Mouse (Mus musculus) 3T3-L1 (cell line): ENCODE data around the gene D630045J12Rik.

Experiments
- DNase-seq: peaks from one replicate; pipeline ENCODE4 v3.0.0-alpha.2; 2015; ENCODE audit warnings: low read depth, low spot score

Gene D630045J12Rik

DNA sequence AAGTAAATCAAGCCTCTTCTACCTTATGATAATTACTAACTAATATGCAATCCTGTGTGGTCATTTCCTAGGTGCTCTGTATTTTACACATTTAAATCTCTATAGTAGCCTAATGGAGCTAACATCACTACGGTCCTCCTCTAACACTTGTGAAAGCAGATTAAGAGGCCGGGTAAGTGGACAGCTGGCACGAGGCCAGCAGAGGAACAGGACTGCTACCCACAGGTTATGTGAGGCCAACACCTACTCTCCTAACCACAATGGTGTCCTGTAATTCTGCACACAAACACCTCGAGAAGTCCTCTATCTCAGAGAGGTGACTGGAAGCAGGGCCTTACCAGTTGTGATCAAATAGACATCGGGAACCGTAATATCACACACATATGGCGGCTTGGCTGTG is 59.8 kb downstream of the D630045J12Rik start:
- DNase-seq, result no peak

- no peak for DNase-seq
Measured at GRCm38 (mm10) chr6:38192952-38193351, 60.9 kb downstream of the D630045J12Rik start.

DNA sequence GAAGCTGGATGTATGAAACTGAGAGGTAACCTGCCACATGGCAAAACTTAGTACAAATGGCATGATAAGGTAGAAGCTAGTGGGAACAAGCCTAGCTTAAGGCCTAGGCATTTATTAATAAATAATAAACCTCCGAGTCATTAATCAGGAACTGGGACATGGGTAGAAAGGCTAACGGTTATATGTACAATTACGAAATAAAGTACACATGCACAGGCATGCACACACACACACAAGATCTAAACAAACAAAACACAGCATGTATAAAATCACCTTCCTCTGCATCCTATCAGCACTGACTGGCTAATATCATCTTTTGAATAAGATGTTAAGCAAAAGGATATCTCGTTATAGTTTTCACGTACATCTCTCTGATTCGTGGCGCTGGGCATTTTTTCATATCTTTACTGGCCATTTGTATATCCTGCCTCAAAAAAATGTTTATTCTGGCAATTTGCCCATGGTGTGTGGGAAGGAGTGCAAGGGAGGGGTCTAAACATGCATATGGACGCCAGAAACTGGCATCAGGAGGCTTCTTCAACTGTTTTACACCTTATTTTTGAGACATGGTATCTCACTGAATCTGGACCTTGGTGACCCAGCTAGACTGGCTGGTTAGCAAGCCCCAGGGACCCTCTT is 67.4 kb downstream of the D630045J12Rik start:
- peak; percentile 48 for DNase-seq

GRCm38 (mm10) chr6:38184791-38185190 is 69.0 kb downstream of the D630045J12Rik start:
- DNase-seq, result no peak

- DNase-seq, result no peak
Measured at GRCm38 (mm10) chr6:38181756-38182318, 72.0 kb downstream of the D630045J12Rik start.

GRCm38 (mm10) chr6:38180669-38181068 is 73.1 kb downstream of the D630045J12Rik start:
- DNase-seq, result no peak

GRCm38 (mm10) chr6:38165385-38165784 is 88.4 kb downstream of the D630045J12Rik start:
- DNase-seq, result no peak

- DNase-seq, result no peak
Measured at GRCm38 (mm10) chr6:38164705-38165104, 89.1 kb downstream of the D630045J12Rik start.

GRCm38 (mm10) chr6:38162825-38163504 is 90.8 kb downstream of the D630045J12Rik start:
- no peak for DNase-seq

GRCm38 (mm10) chr6:38160556-38160955 is 93.3 kb downstream of the D630045J12Rik start:
- DNase-seq, result no peak

DNA sequence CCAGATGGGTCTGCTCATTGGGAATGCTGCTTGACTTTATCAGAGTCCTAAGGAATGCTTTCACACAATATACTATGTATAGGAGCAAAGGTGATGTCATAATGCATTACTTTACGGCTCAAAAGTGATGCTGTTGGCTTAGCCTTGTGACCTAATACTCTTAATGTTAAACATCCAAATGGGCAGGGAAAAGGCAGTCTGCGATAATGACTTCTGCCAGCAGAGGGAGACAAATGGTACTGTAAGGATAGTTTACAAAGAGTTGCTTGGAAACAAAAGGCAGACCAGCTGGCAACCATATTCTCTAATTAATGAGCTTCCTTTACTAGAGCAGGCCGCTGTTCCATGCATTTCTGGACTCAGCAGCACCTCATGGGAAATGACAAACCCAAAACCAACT is 93.7 kb downstream of the D630045J12Rik start:
- peak; percentile 98 for DNase-seq

- no peak for DNase-seq
Measured at GRCm38 (mm10) chr6:38159576-38159975, 94.2 kb downstream of the D630045J12Rik start.

GRCm38 (mm10) chr6:38157925-38158324 is 95.9 kb downstream of the D630045J12Rik start:
- no peak for DNase-seq

GRCm38 (mm10) chr6:38156204-38156603 is 97.6 kb downstream of the D630045J12Rik start:
- DNase-seq, result no peak

GRCm38 (mm10) chr6:38152305-38152704 is 101.5 kb downstream of the D630045J12Rik start:
- no peak for DNase-seq

GRCm38 (mm10) chr6:38149483-38149882 is 104.3 kb downstream of the D630045J12Rik start:
- no peak for DNase-seq

DNA sequence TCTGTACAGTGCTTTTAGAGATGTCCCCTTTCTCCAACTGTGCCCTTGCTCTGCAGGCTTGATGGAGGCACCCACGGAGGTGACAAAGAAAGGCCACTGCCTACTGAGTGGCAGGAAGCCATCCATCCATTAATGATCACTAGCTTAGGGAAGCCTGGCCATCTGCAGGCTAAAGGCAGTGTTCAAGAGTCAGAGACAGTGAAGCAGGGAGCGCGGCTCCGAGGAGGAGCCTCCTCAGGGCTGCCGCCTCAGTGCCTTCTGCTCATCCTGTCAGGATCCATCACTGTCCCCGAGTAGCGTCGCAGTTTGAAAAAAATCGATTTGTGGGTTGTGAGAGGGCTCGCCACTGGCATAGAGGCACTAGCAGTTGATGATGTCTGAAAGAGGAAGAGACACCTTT is 105.2 kb downstream of the D630045J12Rik start:
- DNase-seq, result no peak

- no peak for DNase-seq
Measured at GRCm38 (mm10) chr6:38147301-38147700, 106.5 kb downstream of the D630045J12Rik start.

- DNase-seq, result peak; percentile 42
Measured at GRCm38 (mm10) chr6:38145463-38146065, 108.2 kb downstream of the D630045J12Rik start.

DNA sequence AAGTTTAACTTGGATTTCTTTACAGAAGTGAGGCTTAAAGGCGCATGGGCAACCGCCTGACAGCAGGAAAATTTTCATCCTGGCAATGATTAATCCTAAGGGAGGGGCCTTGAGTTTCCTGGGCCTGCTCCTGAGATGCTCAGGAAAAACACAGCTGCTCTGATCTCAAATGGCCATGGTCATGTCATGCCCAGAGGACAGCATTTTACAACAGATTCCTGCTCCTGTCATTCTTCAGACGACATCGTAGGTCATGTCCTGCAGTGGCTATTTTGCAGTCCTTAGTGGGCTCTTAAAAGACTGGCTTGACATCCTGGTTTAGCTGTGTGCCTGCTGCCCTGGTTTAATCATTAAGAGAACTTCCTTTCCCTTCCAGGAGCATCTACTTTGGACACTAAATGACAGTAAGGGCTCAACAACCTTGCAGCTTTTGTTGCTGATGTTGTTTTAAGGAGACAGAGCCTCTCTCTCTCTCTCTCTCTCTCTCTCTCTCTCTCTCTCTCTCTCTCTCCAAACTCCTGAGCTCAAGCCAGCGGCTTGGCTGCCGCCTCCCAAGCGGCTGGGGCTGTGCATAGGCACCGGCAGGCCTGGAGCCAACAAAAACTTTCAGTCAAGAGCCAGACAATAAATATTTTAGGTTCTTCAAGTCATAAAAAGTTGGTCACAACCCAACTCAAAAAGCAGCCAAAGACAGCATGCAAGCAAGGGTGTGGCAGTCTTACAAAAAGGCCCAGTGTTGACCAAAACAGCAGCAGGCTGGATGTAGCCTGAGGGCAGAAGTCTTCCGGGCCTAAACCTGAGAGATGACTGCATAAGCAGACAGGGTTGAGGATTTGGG is 109.4 kb downstream of the D630045J12Rik start:
- DNase-seq, result peak; percentile 99

GRCm38 (mm10) chr6:38140402-38140801 is 113.4 kb downstream of the D630045J12Rik start:
- no peak for DNase-seq

GRCm38 (mm10) chr6:38139086-38139485 is 114.7 kb downstream of the D630045J12Rik start:
- DNase-seq, result peak; percentile 77
